Mouse (Mus musculus): Measurements from ENCODE around the gene Olfr874.
"Not testable (repeated sequence)": the region's sequence is repeated elsewhere in the genome, so short reads cannot be mapped to it uniquely, and the experiment has no call there.

Olfr874 gene

GRCm38 (mm10) chr9:37744806-37745205 is at the start of gene Olfr874:
Olfr874 (plus strand) TSS chr9:37745106.
- DNase-seq, result no peak

GRCm38 (mm10) chr9:37716150-37716549 is 28.8 kb upstream of the Olfr874 start, which contains the start of gene Olfr160:
Olfr160 (minus strand) TSS chr9:37716250.
- no peak for DNase-seq

- DNase-seq, result no peak
Measured at GRCm38 (mm10) chr9:37734310-37734709, 10.6 kb upstream of the Olfr874 start.

- DNase-seq, result no peak
Measured at GRCm38 (mm10) chr9:37750319-37751075, 5.6 kb downstream of the Olfr874 start.

- DNase-seq, result no peak
Measured at GRCm38 (mm10) chr9:37751467-37751866, 6.6 kb downstream of the Olfr874 start.

- no peak for DNase-seq
Measured at GRCm38 (mm10) chr9:37752006-37752405, 7.1 kb downstream of the Olfr874 start.

- DNase-seq, result no peak
Measured at GRCm38 (mm10) chr9:37761728-37762127, 16.8 kb downstream of the Olfr874 start.

- DNase-seq, result no peak
Measured at GRCm38 (mm10) chr9:37762541-37762940, 17.6 kb downstream of the Olfr874 start.

GRCm38 (mm10) chr9:37770661-37771060 is 25.8 kb downstream of the Olfr874 start:
- no peak for DNase-seq

GRCm38 (mm10) chr9:37771759-37772158 is 26.9 kb downstream of the Olfr874 start, which contains the start of gene Olfr875:
Olfr875 (plus strand) TSS chr9:37771857.
- no peak for DNase-seq

GRCm38 (mm10) chr9:37782766-37783260 is 37.9 kb downstream of the Olfr874 start:
- peak; percentile 7 for DNase-seq

- not testable (repeated sequence) for DNase-seq
Measured at GRCm38 (mm10) chr9:37783394-37784387, 38.8 kb downstream of the Olfr874 start.

- no peak for DNase-seq
Measured at GRCm38 (mm10) chr9:37786411-37786810, 41.5 kb downstream of the Olfr874 start.

Measured in lung, postnatal 10 days (tissue).